Mouse (Mus musculus): ENCODE data around the gene Iqcf1.

Iqcf1 gene

DNA sequence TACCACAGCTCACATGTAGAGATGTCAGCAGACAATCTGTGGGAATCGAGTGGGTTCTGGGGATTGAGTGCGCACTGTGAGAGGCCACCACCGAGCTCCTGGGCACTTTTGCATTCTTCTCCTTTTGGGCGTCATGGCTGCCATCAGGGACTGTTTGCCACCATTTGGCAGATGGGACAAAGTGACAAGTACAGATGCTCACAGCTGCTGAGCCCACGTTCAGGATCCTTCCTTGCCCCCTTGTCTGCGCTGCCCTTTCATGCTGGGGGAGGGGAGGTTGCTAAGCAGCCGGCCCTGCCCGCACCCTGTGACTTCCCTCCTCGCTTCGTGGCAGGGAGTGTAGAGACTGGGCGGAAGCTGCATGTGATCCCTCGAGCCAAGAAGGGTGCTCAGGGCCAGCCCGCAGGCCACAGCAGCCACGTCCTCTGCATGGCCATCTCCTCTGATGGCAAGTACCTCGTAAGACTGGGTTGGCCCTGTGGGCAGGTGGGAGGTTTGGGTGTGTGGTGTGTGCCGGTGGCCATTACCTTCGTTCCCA is 17.1 kb upstream of the Iqcf1 start:
- WGBS = 83% methylated on average over 17 of the region's 17 CpGs

DNA sequence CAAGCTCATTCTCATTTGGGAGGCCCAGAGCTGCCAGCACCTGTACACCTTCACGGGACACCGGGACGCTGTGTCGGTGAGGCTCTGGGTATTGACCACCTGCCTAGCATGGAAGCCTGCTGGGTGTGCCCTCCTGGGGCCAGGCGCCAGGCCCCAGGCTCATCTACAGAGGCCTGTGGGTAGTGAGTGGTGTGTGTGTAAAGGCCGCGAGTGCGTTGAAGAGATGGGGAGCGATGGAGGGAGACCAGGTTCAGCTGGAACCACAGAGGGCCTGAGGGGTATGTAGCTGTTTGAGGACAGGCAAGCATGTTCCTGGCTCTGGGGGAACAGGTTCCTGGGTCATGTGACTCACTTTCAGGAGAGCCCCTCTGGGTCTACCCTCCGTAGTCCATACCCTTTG is 16.6 kb upstream of the Iqcf1 start:
- WGBS = 94% methylated on average over 10 of the region's 10 CpGs

DNA sequence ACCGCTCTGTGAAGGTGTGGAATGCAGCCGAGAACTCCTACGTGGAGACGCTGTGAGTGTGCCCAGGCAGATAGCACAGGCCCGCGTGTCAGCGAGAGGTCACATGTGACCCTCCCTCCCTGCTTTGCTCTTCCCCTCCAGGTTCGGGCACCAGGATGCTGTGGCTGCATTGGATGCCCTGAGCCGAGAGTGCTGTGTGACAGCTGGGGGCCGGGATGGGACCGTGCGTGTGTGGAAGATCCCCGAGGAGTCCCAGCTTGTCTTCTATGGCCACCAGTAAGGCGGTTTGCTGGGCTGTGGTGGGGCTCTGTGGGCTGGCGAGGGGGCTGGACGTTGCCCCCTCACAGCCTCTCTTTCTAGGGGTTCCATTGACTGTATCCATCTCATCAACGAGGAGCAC is 16.2 kb upstream of the Iqcf1 start:
- 92% methylated on average over 17 of the region's 17 CpGs for WGBS

DNA sequence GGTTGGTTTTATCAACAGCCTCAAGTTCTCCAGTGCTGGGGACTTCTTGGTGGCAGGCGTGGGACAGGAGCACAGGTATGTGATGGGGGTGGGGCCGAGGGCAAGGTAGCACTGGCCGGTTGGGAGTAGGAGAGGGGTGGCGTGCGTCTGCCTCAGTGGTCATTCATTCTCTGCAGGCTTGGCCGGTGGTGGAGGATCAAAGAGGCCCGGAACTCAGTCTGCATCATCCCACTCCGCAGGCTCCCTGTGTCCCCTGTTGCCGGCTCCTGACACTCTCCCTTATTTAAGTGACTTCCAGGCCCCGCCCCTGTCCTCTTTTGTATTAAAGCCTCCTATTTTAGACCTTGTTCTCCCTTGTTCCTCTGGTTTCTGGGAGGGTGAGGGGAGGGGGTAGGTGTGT is 14.7 kb upstream of the Iqcf1 start:
- 91% methylated on average over 10 of the region's 10 CpGs for WGBS

DNA sequence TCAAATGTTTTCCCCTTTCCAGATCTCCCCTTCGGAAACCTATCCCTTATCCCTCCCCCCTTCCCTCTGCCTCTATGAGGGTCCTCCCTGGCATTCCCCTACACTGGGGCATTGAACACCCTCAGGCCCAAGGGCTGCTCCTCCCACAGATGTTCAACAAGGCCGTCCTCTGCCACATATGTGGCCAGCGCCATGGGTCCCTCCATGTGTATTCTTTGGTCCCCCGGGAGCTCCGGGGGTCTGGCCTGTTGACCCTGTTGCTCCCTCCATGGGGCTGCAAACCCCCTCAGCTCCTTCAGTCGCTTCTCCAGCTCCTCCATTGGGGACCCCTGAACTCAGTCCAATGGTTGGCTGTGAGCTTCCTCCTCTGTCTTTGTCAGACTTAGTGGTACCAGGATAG is 12.2 kb upstream of the Iqcf1 start:
- 87% methylated on average over 6 of the region's 6 CpGs for WGBS

DNA sequence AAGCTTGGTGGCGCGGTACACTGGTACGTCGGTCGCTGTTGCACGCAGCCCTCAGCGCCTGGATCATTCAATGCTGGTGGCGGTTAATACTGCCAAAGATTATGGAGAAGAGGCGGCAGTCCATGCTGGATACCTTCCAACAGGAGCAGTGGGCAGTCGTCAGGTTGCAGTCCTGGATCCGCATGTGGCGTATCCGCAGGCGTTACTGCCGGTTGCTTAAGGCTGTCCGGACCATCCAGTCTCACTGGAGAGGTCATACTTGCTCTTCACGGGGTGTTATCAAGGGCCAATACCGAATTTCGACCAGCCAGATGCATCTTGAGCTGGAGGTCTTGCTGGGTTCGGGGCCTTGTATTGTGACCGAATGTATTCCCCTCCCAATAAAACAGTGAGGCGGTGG is 2.1 kb downstream of the Iqcf1 start:
- 89% methylated on average over 22 of the region's 22 CpGs for WGBS

DNA sequence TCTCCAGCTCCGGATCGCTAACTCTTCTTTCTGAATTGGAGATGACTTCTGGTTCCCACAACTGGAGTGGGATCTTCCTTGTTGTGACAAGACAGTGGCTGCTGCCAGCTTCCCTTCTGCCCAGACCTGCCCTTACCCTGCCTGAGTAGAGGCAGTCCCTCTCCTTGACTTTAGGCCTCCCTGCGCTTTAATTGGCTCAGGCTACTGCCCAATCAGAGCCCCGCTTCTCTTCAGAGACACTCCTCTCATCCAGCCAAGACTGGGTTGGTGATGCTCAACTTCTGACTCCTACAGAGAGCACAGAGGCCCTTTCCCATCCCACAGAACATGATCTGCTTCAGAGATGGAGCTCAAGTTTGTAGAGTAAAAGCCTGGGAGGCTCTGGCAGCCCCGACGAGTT is 4.5 kb downstream of the Iqcf1 start:
- 88% methylated on average over 6 of the region's 6 CpGs for WGBS

DNA sequence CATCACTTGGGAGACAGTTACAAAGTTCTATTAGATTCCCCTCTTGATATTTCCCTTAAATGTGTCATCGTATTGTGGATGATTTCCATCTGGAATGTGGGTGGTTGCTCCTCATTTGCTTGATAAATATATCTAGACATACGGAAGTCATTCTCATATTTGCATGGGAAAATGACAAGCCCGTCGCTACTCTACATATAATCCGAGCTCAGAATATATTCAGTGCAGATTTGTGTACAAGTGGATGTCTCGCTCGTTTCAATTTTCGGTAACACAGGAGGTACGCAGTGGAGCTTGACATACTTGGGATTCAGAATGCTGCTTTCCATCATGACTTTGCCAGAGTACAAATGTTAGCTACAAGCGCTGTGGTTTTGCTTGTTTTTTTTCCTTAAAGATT is 9.6 kb downstream of the Iqcf1 start:
- 57% methylated on average over 10 of the region's 10 CpGs for WGBS

DNA sequence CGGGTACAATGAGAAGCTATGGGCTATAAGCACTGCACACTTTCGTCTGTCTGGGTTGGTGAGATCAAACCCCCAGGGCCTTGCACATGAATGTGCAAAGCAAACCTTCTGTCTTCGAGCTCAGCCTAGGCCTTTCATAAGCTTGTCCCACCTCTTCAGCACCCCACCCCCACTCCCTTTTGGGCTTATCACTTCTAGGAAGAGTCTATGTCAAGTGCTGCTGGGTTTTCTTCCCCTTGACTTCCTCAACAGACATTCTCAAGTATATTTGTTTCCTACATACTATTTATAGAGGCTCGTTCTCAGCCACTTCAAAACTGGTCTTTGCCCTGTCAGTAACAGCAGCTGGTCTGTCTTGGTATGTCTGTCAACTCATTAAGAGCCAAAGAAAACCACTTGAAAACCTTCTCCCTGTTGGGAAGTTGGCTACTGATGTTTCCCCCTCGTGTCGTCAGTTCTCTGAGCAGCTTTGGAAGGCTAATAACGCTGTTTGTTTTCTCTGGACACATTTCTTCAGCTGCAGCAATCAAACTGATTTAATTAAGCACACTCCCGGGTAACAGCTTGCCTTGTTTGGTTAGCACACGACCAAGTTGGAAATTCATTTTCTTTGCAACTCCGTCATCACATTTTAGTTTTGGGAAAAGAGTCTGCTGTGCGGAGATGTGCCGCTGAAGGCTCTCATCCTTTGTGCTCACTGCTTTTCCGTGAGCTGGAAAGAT is 13.1 kb downstream of the Iqcf1 start:
- 28% methylated on average over 13 of the region's 13 CpGs for WGBS

DNA sequence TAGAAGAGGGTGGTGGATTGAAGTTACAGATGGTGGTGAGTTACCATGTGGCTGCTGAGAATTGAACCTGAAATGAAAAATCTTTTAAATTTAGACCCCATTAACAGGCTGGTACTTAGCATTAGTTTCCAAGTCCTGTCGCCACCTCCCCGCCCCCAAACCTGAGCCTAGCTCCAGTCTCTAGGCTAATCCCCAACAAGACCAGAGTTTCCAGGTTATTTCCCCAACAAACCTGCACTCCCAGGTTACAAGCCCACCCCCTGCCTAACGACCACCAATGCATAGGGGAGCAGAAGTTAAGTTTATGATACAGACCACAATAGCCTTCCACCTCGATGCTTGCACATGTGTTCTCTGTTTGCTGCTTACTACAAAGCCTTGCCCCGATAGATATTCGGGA is 13.8 kb downstream of the Iqcf1 start:
- WGBS = 63% methylated on average over 6 of the region's 6 CpGs

DNA sequence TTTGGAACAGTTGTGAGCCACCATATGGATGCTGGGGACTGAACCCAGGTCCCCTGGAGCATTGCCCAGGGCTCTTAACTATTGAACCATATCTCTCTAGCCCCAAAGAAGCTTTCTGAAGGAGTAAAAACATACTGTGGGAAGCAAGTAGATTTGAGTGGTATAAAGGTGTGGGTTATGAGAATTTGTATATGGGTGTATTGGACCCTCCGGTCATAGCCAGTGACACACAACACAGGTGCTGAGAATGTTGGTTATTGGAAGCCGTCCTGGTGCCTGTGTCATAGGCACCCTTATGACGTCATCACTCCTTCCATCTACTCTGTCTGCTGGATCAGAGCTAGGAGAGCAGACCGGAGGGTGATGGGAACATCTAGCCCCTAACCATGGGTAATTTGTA is 14.5 kb downstream of the Iqcf1 start, which contains the start of gene Iqcf5:
Gene Iqcf5, plus strand, starts transcription at position 301 of the 400 bp plus-strand sequence.
- 91% methylated on average over 4 of the region's 4 CpGs for WGBS

DNA sequence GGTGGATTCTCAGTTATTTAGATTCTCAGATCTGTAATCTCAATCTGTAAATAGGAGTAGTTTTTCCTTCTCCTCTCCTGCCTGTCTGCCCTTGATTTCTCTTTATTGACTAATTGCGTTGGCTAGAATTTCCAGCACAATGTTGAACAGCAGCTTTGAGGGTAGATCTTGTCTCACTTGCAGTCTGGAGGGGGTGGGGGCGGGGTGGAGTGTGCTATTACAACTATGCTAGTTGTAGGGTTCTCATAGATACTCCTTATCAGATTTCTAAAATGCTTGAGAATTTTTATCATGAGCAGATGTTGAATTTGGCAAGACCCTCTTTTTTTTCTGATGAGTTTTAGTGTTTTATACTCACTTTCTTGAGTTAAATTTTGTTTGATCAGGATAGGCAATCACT is 19.7 kb downstream of the Iqcf1 start:
- WGBS = 63% methylated on average over 2 of the region's 2 CpGs

DNA sequence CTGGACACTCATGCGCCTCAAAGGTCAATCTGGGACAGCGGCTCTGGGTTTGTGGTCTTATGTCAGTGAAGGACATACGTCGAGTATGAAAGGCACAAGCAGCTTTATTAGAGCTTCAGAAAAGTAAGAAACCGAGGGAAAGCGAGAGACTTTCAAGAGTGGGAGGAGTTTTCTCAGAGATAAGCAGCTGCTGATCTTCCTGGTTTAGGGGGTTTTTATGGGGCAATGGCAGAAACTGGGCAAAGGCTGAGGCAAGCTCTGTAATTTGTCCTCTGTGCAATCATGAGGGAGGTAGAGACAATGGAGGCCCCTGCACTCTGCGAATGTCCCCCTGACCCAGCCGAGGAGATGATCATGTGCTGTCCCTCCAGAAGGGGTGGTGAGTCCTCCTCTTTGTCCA is 20.1 kb downstream of the Iqcf1 start:
- 82% methylated on average over 8 of the region's 8 CpGs for WGBS

DNA sequence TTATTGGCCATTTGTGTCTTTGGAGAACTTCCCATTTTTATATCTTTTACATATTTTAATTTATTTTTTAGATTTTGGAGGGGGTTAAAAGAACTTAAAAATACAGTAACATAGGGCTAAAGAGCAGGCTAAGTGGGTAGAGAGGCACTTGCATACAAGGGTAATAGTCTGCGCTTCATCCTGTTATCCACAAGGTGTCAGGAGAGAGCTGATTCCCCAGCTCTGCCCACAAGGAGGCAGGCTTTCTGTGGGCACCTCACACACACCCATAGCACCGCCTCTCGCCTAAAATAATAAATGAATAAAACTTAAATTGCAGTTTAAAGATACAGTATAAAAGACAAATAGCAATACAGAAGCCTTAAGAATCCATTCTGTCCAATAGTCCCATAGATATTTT is 32.1 kb downstream of the Iqcf1 start:
- 14% methylated on average over 3 of the region's 3 CpGs for WGBS

DNA sequence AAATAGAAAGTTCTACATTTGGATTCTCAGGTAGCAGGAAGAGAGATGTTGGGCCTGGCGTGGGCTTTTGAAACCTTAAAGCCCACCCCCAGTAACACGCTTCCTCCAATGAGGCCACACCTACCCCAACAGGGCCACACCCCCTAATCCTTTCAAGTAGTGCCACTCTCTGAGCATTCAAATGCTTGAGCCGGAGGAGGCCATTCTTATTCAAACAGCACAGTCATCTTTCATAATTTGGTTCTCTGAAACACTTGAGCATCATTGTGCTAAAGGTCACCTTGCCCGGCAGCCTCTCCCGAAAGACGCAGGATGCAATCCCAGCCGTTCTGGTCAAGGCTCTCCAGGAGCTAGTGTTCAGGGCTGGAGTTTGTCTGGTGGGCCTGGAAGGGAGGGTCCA is 34.5 kb downstream of the Iqcf1 start:
- WGBS = 86% methylated on average over 7 of the region's 7 CpGs

DNA sequence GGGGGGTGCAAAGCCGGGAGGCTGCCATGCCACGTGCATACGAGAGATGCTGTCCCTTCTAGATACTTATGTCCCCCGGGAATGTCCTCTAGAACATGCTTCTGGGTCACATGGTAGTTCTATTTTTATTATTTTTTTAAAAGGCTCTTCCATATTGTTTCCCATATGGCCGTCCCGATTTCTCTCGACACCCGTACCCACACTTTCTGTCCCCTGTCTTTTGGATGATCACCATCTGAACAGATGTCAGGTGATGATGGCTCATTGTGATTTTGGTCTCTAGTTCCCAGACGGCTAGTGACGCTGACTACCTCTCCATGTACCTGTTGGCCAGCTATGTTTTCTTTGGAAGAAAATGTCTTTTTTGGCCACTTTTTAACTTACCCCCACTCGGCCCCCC is 35.2 kb downstream of the Iqcf1 start:
- WGBS = 69% methylated on average over 11 of the region's 11 CpGs

All from cerebral cortex, adult 2 months (tissue).